Comparison of ENCODE assay signal across 28 mouse cellular contexts in the genomic region with DNA sequence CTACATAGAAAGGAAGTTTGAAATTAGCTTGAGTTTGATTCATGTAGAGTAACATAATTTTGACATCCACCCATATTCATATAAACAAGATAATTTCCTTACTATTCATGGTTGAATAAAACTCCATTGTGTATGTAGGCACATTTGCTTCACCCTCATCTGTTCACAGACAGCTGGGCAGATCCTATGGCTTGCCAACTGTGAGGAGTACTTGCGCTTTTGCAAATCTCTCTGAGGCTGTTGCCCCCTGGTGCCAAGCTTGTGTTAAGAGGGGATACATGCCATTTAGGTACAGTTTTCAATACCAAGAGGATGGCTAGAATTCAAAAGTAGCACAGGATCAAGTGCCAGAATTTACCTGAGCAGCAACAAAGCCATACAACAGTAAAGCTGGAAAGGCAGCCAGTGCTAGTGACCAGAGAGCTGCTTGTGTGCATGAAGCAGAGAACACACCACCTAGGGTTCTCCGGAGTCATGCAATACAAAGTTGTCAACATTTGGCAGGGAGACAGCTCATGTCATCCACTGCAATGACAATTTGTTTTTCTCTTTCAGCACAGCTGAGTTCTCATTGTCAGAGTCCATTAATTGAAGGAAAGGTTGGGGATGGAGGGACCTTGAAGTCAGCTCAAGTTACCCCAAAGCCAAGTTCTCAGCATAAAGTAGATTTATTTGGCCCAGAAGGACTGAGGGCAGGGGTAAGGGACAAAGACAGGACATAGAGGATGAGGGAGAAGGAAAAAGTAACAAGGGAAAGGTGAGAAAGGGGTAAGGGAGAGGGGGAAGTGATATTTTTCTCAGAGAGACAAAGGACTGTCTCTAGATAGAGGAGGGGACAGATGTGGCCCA.
DNase-seq lines count a peak whose midpoint lies in the region; ATAC-seq and TF ChIP-seq lines count a peak whose summit lies in the region.
"Had no signal": no experiment of that assay in that cellular context is flagged by ENCODE, and none has a peak within 500 bp of the region (broad histone marks: within the 10 kb centered on the region; RNA-seq: fewer than 3 reads in every experiment).

No protein-coding gene starts in this region.

- H3K36me3 ChIP-seq in embryonic facial prominence, embryonic 14.5 days (ENCODE audit: control insufficient read depth, insufficient read depth, low read length): no peaks in the 10 kb centered on the region
- H3K36me3 ChIP-seq in embryonic facial prominence, embryonic 10.5 days (replicated peaks): no peaks in the 10 kb centered on the region
- no peaks in the 10 kb centered on the region for H3K36me3 ChIP-seq in hindbrain, embryonic 14.5 days (replicated peaks; ENCODE audit: control insufficient read depth, insufficient read depth)
- no peaks in the 10 kb centered on the region for H3K36me3 ChIP-seq in hindbrain, embryonic 11.5 days (ENCODE audit: control insufficient read depth, insufficient read depth, low read length)
- no peaks in the 10 kb centered on the region for H3K36me3 ChIP-seq in kidney, embryonic 15.5 days
- H3K36me3 ChIP-seq in midbrain, postnatal 0 days (ENCODE audit: insufficient read depth, low read length): no peaks in the 10 kb centered on the region
- no peaks in the 10 kb centered on the region for H3K36me3 ChIP-seq in midbrain, embryonic 10.5 days
- H3K36me3 ChIP-seq: G1E; limb, embryonic 10.5 days; limb, embryonic 15.5 days; liver, embryonic 13.5 days; midbrain, embryonic 15.5 days; stomach, embryonic 15.5 days had no signal

- H3K27ac ChIP-seq in embryonic facial prominence, embryonic 14.5 days (replicated peaks; ENCODE audit: low read depth, low read length): no peak overlapping the region
- H3K27ac ChIP-seq in embryonic facial prominence, embryonic 10.5 days (replicated peaks): no peak overlapping the region
- H3K27ac ChIP-seq in hindbrain, embryonic 14.5 days: no peak overlapping the region
- no peak overlapping the region for H3K27ac ChIP-seq in hindbrain, embryonic 11.5 days (ENCODE audit: low read depth, low read length)
- no peak overlapping the region for H3K27ac ChIP-seq in kidney, embryonic 15.5 days
- no peak overlapping the region for H3K27ac ChIP-seq in midbrain, postnatal 0 days (ENCODE audit: low read depth, low read length)
- H3K27ac ChIP-seq in midbrain, embryonic 10.5 days (replicated peaks): no peak overlapping the region
- H3K27ac ChIP-seq: limb, embryonic 10.5 days; limb, embryonic 15.5 days; liver, embryonic 13.5 days; midbrain, embryonic 15.5 days; stomach, embryonic 15.5 days had no signal

- no peak overlapping the region for H3K4me2 ChIP-seq in embryonic facial prominence, embryonic 14.5 days (ENCODE audit: low read depth, low read length)
- H3K4me2 ChIP-seq in hindbrain, embryonic 14.5 days (replicated peaks): no peak overlapping the region
- H3K4me2 ChIP-seq in hindbrain, embryonic 11.5 days (replicated peaks; ENCODE audit: low read depth, low read length): no peak overlapping the region
- H3K4me2 ChIP-seq in kidney, embryonic 15.5 days: no peak overlapping the region
- no peak overlapping the region for H3K4me2 ChIP-seq in midbrain, postnatal 0 days (ENCODE audit: low read depth, low read length, poor library complexity, severe bottlenecking)
- H3K4me2 ChIP-seq: heart, embryonic 11.5 days; limb, embryonic 15.5 days; liver, embryonic 13.5 days; midbrain, embryonic 15.5 days; stomach, embryonic 15.5 days had no signal

- 72% methylated on average over 2 of the region's 2 CpGs for WGBS in embryonic facial prominence, embryonic 14.5 days
- 84% methylated on average over 2 of the region's 2 CpGs for WGBS in embryonic facial prominence, embryonic 10.5 days
- WGBS in hindbrain, embryonic 14.5 days: 75% methylated on average over 2 of the region's 2 CpGs
- WGBS in hindbrain, embryonic 11.5 days: 83% methylated on average over 2 of the region's 2 CpGs
- 65% methylated on average over 2 of the region's 2 CpGs for WGBS in kidney, embryonic 15.5 days
- WGBS in midbrain, postnatal 0 days: 84% methylated on average over 2 of the region's 2 CpGs
- 89% methylated on average over 2 of the region's 2 CpGs for WGBS in midbrain, embryonic 10.5 days

- no peak for TF ChIP-seq CTCF in midbrain, postnatal 0 days (IDR thresholded peaks at IDR 0.05)

- H3K4me1 ChIP-seq in embryonic facial prominence, embryonic 14.5 days (ENCODE audit: control insufficient read depth, insufficient read depth, low read length): no peaks in the 10 kb centered on the region
- H3K4me1 ChIP-seq in embryonic facial prominence, embryonic 10.5 days: no peaks in the 10 kb centered on the region
- no peaks in the 10 kb centered on the region for H3K4me1 ChIP-seq in hindbrain, embryonic 14.5 days (replicated peaks; ENCODE audit: control insufficient read depth, insufficient read depth, low read length)
- H3K4me1 ChIP-seq in hindbrain, embryonic 11.5 days (replicated peaks; ENCODE audit: control insufficient read depth, insufficient read depth, low read length): no peaks in the 10 kb centered on the region
- H3K4me1 ChIP-seq in kidney, embryonic 15.5 days: no peaks in the 10 kb centered on the region
- no peaks in the 10 kb centered on the region for H3K4me1 ChIP-seq in midbrain, postnatal 0 days (ENCODE audit: insufficient read depth, low read length)
- no peaks in the 10 kb centered on the region for H3K4me1 ChIP-seq in midbrain, embryonic 10.5 days
- H3K4me1 ChIP-seq: limb, embryonic 10.5 days; limb, embryonic 15.5 days; liver, embryonic 13.5 days; midbrain, embryonic 15.5 days; stomach, embryonic 15.5 days had no signal

- no peak overlapping the region for H3K9ac ChIP-seq in embryonic facial prominence, embryonic 14.5 days (ENCODE audit: low read depth, low read length)
- H3K9ac ChIP-seq in hindbrain, embryonic 14.5 days: no peak overlapping the region
- no peak overlapping the region for H3K9ac ChIP-seq in hindbrain, embryonic 11.5 days (ENCODE audit: low read depth, low read length)
- H3K9ac ChIP-seq in kidney, embryonic 15.5 days: no peak overlapping the region
- H3K9ac ChIP-seq in midbrain, postnatal 0 days (replicated peaks; ENCODE audit: low read length, poor library complexity, severe bottlenecking): no peak overlapping the region
- H3K9ac ChIP-seq: limb, embryonic 15.5 days; liver, embryonic 13.5 days; midbrain, embryonic 15.5 days; stomach, embryonic 15.5 days had no signal

- H3K9me3 ChIP-seq in embryonic facial prominence, embryonic 14.5 days (ENCODE audit: control insufficient read depth, low read length): no peaks in the 10 kb centered on the region
- no peaks in the 10 kb centered on the region for H3K9me3 ChIP-seq in embryonic facial prominence, embryonic 10.5 days
- H3K9me3 ChIP-seq in hindbrain, embryonic 14.5 days (ENCODE audit: control insufficient read depth, low read length): no peaks in the 10 kb centered on the region
- H3K9me3 ChIP-seq in hindbrain, embryonic 11.5 days (ENCODE audit: control insufficient read depth, low read length): no peaks in the 10 kb centered on the region
- no peaks in the 10 kb centered on the region for H3K9me3 ChIP-seq in kidney, embryonic 15.5 days (replicated peaks)
- no peaks in the 10 kb centered on the region for H3K9me3 ChIP-seq in midbrain, postnatal 0 days (ENCODE audit: low read length)
- H3K9me3 ChIP-seq in midbrain, embryonic 10.5 days (replicated peaks): no peaks in the 10 kb centered on the region
- H3K9me3 ChIP-seq: limb, embryonic 10.5 days; limb, embryonic 15.5 days; liver, embryonic 13.5 days; midbrain, embryonic 15.5 days; stomach, embryonic 15.5 days had no signal

- ATAC-seq in embryonic facial prominence, embryonic 14.5 days (ENCODE audit: low read depth): no peak
- peak; percentile 53; the same call in 1 of the 2 replicates for ATAC-seq in hindbrain, embryonic 14.5 days (ENCODE audit: low FRiP score)
- no peak for ATAC-seq in hindbrain, embryonic 11.5 days (ENCODE audit: low FRiP score)
- ATAC-seq in kidney, embryonic 15.5 days (replicated peaks; ENCODE audit: low FRiP score): peak; percentile 84
- ATAC-seq in midbrain, postnatal 0 days (ENCODE audit: low FRiP score): no peak
- ATAC-seq: forebrain, embryonic 16.5 days; inflammation-experienced regulatory T-cells, adult 6 months; midbrain, embryonic 15.5 days had no signal

- H3K27me3 ChIP-seq in embryonic facial prominence, embryonic 14.5 days (replicated peaks; ENCODE audit: control insufficient read depth, insufficient read depth, low read length): no peaks in the 10 kb centered on the region
- no peaks in the 10 kb centered on the region for H3K27me3 ChIP-seq in embryonic facial prominence, embryonic 10.5 days (replicated peaks; ENCODE audit: low read depth, poor library complexity, severe bottlenecking)
- no peaks in the 10 kb centered on the region for H3K27me3 ChIP-seq in hindbrain, embryonic 14.5 days (ENCODE audit: control insufficient read depth, insufficient read depth, low read length)
- no peaks in the 10 kb centered on the region for H3K27me3 ChIP-seq in hindbrain, embryonic 11.5 days (ENCODE audit: control insufficient read depth, insufficient read depth, low read length)
- no peaks in the 10 kb centered on the region for H3K27me3 ChIP-seq in kidney, embryonic 15.5 days
- H3K27me3 ChIP-seq in midbrain, postnatal 0 days (ENCODE audit: insufficient read depth, low read length): no peaks in the 10 kb centered on the region
- no peaks in the 10 kb centered on the region for H3K27me3 ChIP-seq in midbrain, embryonic 10.5 days (ENCODE audit: low read depth, poor library complexity, severe bottlenecking)
- H3K27me3 ChIP-seq: limb, embryonic 15.5 days; liver, embryonic 13.5 days; midbrain, embryonic 15.5 days; stomach, embryonic 15.5 days had no signal

- no peak overlapping the region for H3K4me3 ChIP-seq in embryonic facial prominence, embryonic 14.5 days (ENCODE audit: low read depth, low read length)
- H3K4me3 ChIP-seq in embryonic facial prominence, embryonic 10.5 days: no peak overlapping the region
- H3K4me3 ChIP-seq in hindbrain, embryonic 14.5 days (replicated peaks; ENCODE audit: low read length): no peak overlapping the region
- no peak overlapping the region for H3K4me3 ChIP-seq in hindbrain, embryonic 11.5 days (ENCODE audit: low read depth, low read length)
- no peak overlapping the region for H3K4me3 ChIP-seq in kidney, embryonic 15.5 days (replicated peaks)
- no peak overlapping the region for H3K4me3 ChIP-seq in midbrain, postnatal 0 days (ENCODE audit: low read depth, low read length)
- no peak overlapping the region for H3K4me3 ChIP-seq in midbrain, embryonic 10.5 days
- H3K4me3 ChIP-seq: limb, embryonic 10.5 days; limb, embryonic 15.5 days; liver, embryonic 13.5 days; midbrain, embryonic 15.5 days; stomach, embryonic 15.5 days had no signal

- peak; percentile 58 for DNase-seq in embryonic facial prominence, embryonic 14.5 days (ENCODE audit: low spot score)
- DNase-seq in embryonic facial prominence, embryonic 10.5 days (ENCODE audit: low spot score): no peak
- no peak for DNase-seq in hindbrain, embryonic 14.5 days (ENCODE audit: low spot score)
- no peak for DNase-seq in hindbrain, embryonic 11.5 days (ENCODE audit: low spot score)
- no peak for DNase-seq in kidney, adult 9 months
- peak; percentile 71 for DNase-seq in midbrain, postnatal 0 days (ENCODE audit: low spot score)
- no peak for DNase-seq in midbrain, embryonic 10.5 days (ENCODE audit: low spot score)
- DNase-seq: adrenal gland, postnatal 10 days; cerebellum, adult 11-12 months; cerebellum, adult 9-11 months; gastrocnemius, postnatal 14 days; heart, postnatal 36 days; kidney, adult 2 months; kidney, postnatal 4 days; liver, embryonic 13.5 days; lung, adult 18-20 months; lung, postnatal 14 days; right cerebral cortex, postnatal 25 days; thymus, postnatal 14 days had no signal

Comparison
In these comparisons a context has a peak if more than half of its experiments do, and no peak if none do; other contexts are left out.
1. ATAC-seq: peak in hindbrain, embryonic 14.5 days (single experiment) and kidney, embryonic 15.5 days (single experiment); none in embryonic facial prominence, embryonic 14.5 days (single experiment), hindbrain, embryonic 11.5 days (single experiment) and midbrain, postnatal 0 days (single experiment).
2. DNase-seq: peak in embryonic facial prominence, embryonic 14.5 days (single experiment) and midbrain, postnatal 0 days (single experiment); none in embryonic facial prominence, embryonic 10.5 days (single experiment), hindbrain, embryonic 14.5 days (single experiment), hindbrain, embryonic 11.5 days (single experiment), kidney, adult 9 months (single experiment) and midbrain, embryonic 10.5 days (single experiment).